Mouse (Mus musculus) midbrain, embryonic 11.5 days (tissue): ENCODE measurements around the gene Rsph6a. TPM values are rescaled to one million over a fixed set of nuclear protein-coding genes. Genes with fewer than 3 reads are reported as not detected.

Experiments
- ATAC-seq: fragments of 200-750 bp; cut with Nextera tagmentation; 2 replicates; pipeline ENCODE4 v1.8.0; 2017; ENCODE audit warnings: moderate TSS enrichment, moderate library complexity; ENCODE audit not compliant: low FRiP score
- DNase-seq: peaks from one replicate; pipeline ENCODE4 v3.0.0; 2015; ENCODE audit warnings: low spot score; ENCODE audit errors: missing footprints
- H3K27ac ChIP-seq: fragments of 300-500 bp; sonication (generic); 2 replicates; pipeline ENCODE4 v1.5.1; 2014; ENCODE audit warnings: low read depth, low read length
- H3K27me3 ChIP-seq: fragments of 300-500 bp; sonication (generic); 2 replicates; pipeline ENCODE4 v1.6.1; 2014; ENCODE audit warnings: mild to moderate bottlenecking, low read length, moderate library complexity, mixed read lengths; ENCODE audit not compliant: control insufficient read depth, insufficient read depth
- H3K36me3 ChIP-seq: fragments of 300-500 bp; sonication (generic); 2 replicates; pipeline ENCODE4 v1.6.1; 2014; ENCODE audit warnings: mild to moderate bottlenecking, low read length, moderate library complexity, mixed read lengths; ENCODE audit not compliant: control insufficient read depth, insufficient read depth
- H3K4me1 ChIP-seq: fragments of 300-500 bp; sonication (generic); 2 replicates; pipeline ENCODE4 v1.6.1; 2014; ENCODE audit warnings: low read length; ENCODE audit not compliant: control insufficient read depth, insufficient read depth
- H3K4me2 ChIP-seq: fragments of 300-500 bp; sonication (generic); 2 replicates; pipeline ENCODE4 v1.6.1; 2014; ENCODE audit warnings: mild to moderate bottlenecking, moderate library complexity
- H3K4me3 ChIP-seq: fragments of 300-500 bp; sonication (generic); 2 replicates; pipeline ENCODE4 v1.5.1; 2014; ENCODE audit warnings: low read depth, low read length
- H3K9ac ChIP-seq: fragments of 300-500 bp; sonication (generic); 2 replicates; pipeline ENCODE4 v1.6.1; 2014; ENCODE audit warnings: low read length
- H3K9me3 ChIP-seq: fragments of 300-500 bp; sonication (generic); 2 replicates; pipeline ENCODE4 v1.6.1; 2016; ENCODE audit warnings: low read length; ENCODE audit not compliant: control insufficient read depth
- WGBS: fragments of 180-500 bp; shearing (Covaris S2); extraction: QIAGEN DNeasy Blood & Tissue Kit; methylation state at CpG from one replicate; pipeline ENCODE4 v1.1.7; 2014; 5-methylcytosine and 5-hydroxymethylcytosine counted together
- polyA plus RNA-seq: library from polyadenylated mRNA; unstranded; fragments of >200 nt; fragmentation: Nextera tagmentation; extraction: Ambion mirVana; gene quantifications from 2 replicates; pipeline ENCODE4 v1.2.1, GENCODE M21; 2014

The Rsph6a gene
- polyA plus RNA-seq, 1 experiment from 2014 or later = not detected

GRCm38 (mm10) chr7:19016042-19016441 is 38.4 kb upstream of the Rsph6a start:
- peaks cover 8% of the 10 kb centered on the region for H3K4me1 ChIP-seq
- no peaks in the 10 kb centered on the region for H3K9me3 ChIP-seq
- H3K4me2 ChIP-seq = no peak overlapping the region
- 85% methylated on average over 4 of the region's 4 CpGs for WGBS
- H3K9ac ChIP-seq = no peak overlapping the region
- DNase-seq (no peak), ATAC-seq (no peak)
- H3K4me3 ChIP-seq = no peak overlapping the region
- H3K27ac ChIP-seq = no peak overlapping the region
- no peaks in the 10 kb centered on the region for H3K27me3 ChIP-seq
- no peaks in the 10 kb centered on the region for H3K36me3 ChIP-seq

- 93% methylated on average over 7 of the region's 7 CpGs for WGBS
- Histone ChIP-seq H3K27me3 (peaks cover 17% of the 10 kb centered on the region), H3K9me3 (no peaks in the 10 kb centered on the region), H3K27ac (no peak overlapping the region), H3K36me3 (no peaks in the 10 kb centered on the region), H3K9ac (no peak overlapping the region), H3K4me1 (no peaks in the 10 kb centered on the region), H3K4me2 (no peak overlapping the region), H3K4me3 (no peak overlapping the region)
- DNase-seq (no peak), ATAC-seq (no peak)
These were observed 36.6 kb upstream of the Rsph6a start for GRCm38 (mm10) chr7:19017909-19018308.

- no peak for DNase-seq
- Histone ChIP-seq H3K4me3 (no peak overlapping the region), H3K36me3 (no peaks in the 10 kb centered on the region), H3K27ac (no peak overlapping the region), H3K27me3 (peaks cover 26% of the 10 kb centered on the region), H3K9me3 (no peaks in the 10 kb centered on the region), H3K4me2 (no peak overlapping the region), H3K4me1 (peaks cover 7% of the 10 kb centered on the region), H3K9ac (no peak overlapping the region)
- 21% methylated on average over 8 of the region's 8 CpGs for WGBS
- ATAC-seq = no peak
These were observed 33.4 kb upstream of the Rsph6a start for GRCm38 (mm10) chr7:19021048-19021447.

- DNase-seq (no peak), ATAC-seq (no peak)
- peaks cover 7% of the 10 kb centered on the region for H3K4me1 ChIP-seq
- H3K9me3 ChIP-seq = no peaks in the 10 kb centered on the region
- no peak overlapping the region for H3K4me3 ChIP-seq
- H3K27me3 ChIP-seq = peaks cover 26% of the 10 kb centered on the region
- no peak overlapping the region for H3K4me2 ChIP-seq
- no peaks in the 10 kb centered on the region for H3K36me3 ChIP-seq
- H3K9ac ChIP-seq = no peak overlapping the region
- WGBS = 70% methylated on average over 18 of the region's 18 CpGs
- no peak overlapping the region for H3K27ac ChIP-seq
These were observed 32.1 kb upstream of the Rsph6a start for GRCm38 (mm10) chr7:19022189-19022958.

- 5% methylated on average over 30 of the region's 30 CpGs for WGBS
- H3K27me3 ChIP-seq = peaks cover 26% of the 10 kb centered on the region
- H3K4me1 ChIP-seq = peaks cover 7% of the 10 kb centered on the region
- DNase-seq (no peak), ATAC-seq (peak; percentile 18)
- no peaks in the 10 kb centered on the region for H3K9me3 ChIP-seq
- peak within 1 kb of the TSS; percentile 48; the same call in 1 of the 2 replicates for H3K27ac ChIP-seq
- H3K9ac ChIP-seq = peak within 1 kb of the TSS; percentile 93
- H3K36me3 ChIP-seq = no peaks in the 10 kb centered on the region
- H3K4me2 ChIP-seq = peak within 1 kb of the TSS; percentile 74
- peak within 1 kb of the TSS; percentile 92 for H3K4me3 ChIP-seq
These were observed 31.1 kb upstream of the Rsph6a start, which contains the start of gene Foxa3 for GRCm38 (mm10) chr7:19023357-19023814. Gene Foxa3, minus strand, starts transcription at chr7:19023538.

GRCm38 (mm10) chr7:19024096-19024506 is 30.4 kb upstream of the Rsph6a start, which contains the start of gene Sympk:
Gene Sympk, plus strand, starts transcription at chr7:19024377.
- DNase-seq (peak; percentile 99), ATAC-seq (peak; percentile 96)
- Histone ChIP-seq H3K4me1 (peaks cover 7% of the 10 kb centered on the region), H3K27ac (peak within 1 kb of the TSS; percentile 48; the same call in 1 of the 2 replicates), H3K36me3 (no peaks in the 10 kb centered on the region), H3K27me3 (peaks cover 26% of the 10 kb centered on the region), H3K4me2 (peak within 1 kb of the TSS; percentile 74), H3K9me3 (no peaks in the 10 kb centered on the region), H3K4me3 (peak within 1 kb of the TSS; percentile 92), H3K9ac (peak within 1 kb of the TSS; percentile 93)
- under 1% methylated on average over 48 of the region's 50 CpGs for WGBS

GRCm38 (mm10) chr7:19024581-19025255 is 29.8 kb upstream of the Rsph6a start:
- DNase-seq = peak; percentile 94
- peak overlapping the region; percentile 48; the same call in 1 of the 2 replicates for H3K27ac ChIP-seq
- ATAC-seq = peak; percentile 71
- WGBS = 3% methylated on average over 36 of the region's 36 CpGs
- H3K4me3 ChIP-seq = peak overlapping the region; percentile 92
- H3K9me3 ChIP-seq = no peaks in the 10 kb centered on the region
- peak overlapping the region; percentile 74 for H3K4me2 ChIP-seq
- peaks cover 5% of the 10 kb centered on the region for H3K36me3 ChIP-seq
- peak overlapping the region; percentile 93 for H3K9ac ChIP-seq
- H3K27me3 ChIP-seq = peaks cover 26% of the 10 kb centered on the region
- H3K4me1 ChIP-seq = peaks cover 7% of the 10 kb centered on the region

GRCm38 (mm10) chr7:19028067-19028466 is 26.4 kb upstream of the Rsph6a start:
- ATAC-seq (no peak), DNase-seq (no peak)
- Histone ChIP-seq H3K4me1 (peaks cover 7% of the 10 kb centered on the region), H3K36me3 (peaks cover 20% of the 10 kb centered on the region), H3K27me3 (peaks cover 8% of the 10 kb centered on the region), H3K4me2 (no peak overlapping the region), H3K4me3 (no peak overlapping the region), H3K9me3 (no peaks in the 10 kb centered on the region), H3K9ac (no peak overlapping the region), H3K27ac (no peak overlapping the region)
